Mouse (Mus musculus): ENCODE measurements around the gene Smco2. TPM values are rescaled to one million over a fixed set of nuclear protein-coding genes. Genes with fewer than 3 reads are reported as not detected.

The Smco2 gene
- polyA plus RNA-seq, 1 experiment from 2014 or later: not detected

DNA sequence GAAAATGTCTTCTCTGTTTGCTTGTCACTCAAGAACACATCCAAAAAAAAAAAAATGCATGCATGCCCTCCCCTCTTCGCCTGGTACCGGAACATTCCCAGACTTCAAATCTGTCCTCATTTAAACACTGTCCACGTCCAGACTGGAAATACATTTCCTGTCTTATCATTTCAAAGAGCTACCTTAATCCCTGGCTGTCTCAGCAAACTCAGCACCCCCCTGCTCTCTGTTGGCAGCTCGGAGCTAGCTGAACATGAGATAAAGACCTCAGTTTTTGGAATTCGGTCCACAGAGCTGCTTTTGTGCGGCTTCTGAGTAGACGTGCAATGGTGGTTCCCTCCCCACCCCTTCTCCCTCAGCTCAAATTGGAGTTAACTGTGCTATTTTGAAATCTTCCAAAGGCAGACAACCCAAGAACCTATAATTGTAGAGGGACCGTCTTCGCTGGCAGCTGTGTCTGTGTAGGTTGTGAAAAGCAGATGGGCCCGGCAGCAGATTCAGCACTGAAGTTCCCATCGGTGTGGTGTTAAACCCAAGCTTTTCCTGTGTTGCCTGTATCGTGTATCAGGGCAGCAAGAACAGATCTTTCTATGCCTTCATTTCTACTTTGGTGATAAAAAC is 27.6 kb downstream of the Smco2 start:
- Histone ChIP-seq H3K4me1 (replicated peaks; ENCODE audit: control insufficient read depth, insufficient read depth, low read length) (peaks cover 3% of the 10 kb centered on the region; the same call in 1 of the 2 replicates), H3K4me2 (ENCODE audit: low read length) (no peak overlapping the region), H3K27me3 (replicated peaks; ENCODE audit: control insufficient read depth, insufficient read depth, low read length) (no peaks in the 10 kb centered on the region), H3K27ac (ENCODE audit: low read length) (no peak overlapping the region), H3K9me3 (ENCODE audit: control insufficient read depth, low read length) (peaks cover 6% of the 10 kb centered on the region), H3K4me3 (replicated peaks; ENCODE audit: low read length) (no peak overlapping the region), H3K9ac (replicated peaks; ENCODE audit: low read depth, low read length) (no peak overlapping the region), H3K36me3 (ENCODE audit: control insufficient read depth, insufficient read depth) (no peaks in the 10 kb centered on the region)
- ATAC-seq: no peak
- WGBS: 84% methylated on average over 12 of the region's 12 CpGs

- no peak overlapping the region for H3K4me3 ChIP-seq (replicated peaks; ENCODE audit: low read length)
- no peak overlapping the region for H3K4me2 ChIP-seq (ENCODE audit: low read length)
- peaks cover 6% of the 10 kb centered on the region for H3K9me3 ChIP-seq (ENCODE audit: control insufficient read depth, low read length)
- H3K27ac ChIP-seq (ENCODE audit: low read length): no peak overlapping the region
- ATAC-seq: no peak
- peaks cover 3% of the 10 kb centered on the region; the same call in 1 of the 2 replicates for H3K4me1 ChIP-seq (replicated peaks; ENCODE audit: control insufficient read depth, insufficient read depth, low read length)
- H3K9ac ChIP-seq (replicated peaks; ENCODE audit: low read depth, low read length): no peak overlapping the region
- no peaks in the 10 kb centered on the region for H3K27me3 ChIP-seq (replicated peaks; ENCODE audit: control insufficient read depth, insufficient read depth, low read length)
- no peaks in the 10 kb centered on the region for H3K36me3 ChIP-seq (ENCODE audit: control insufficient read depth, insufficient read depth)
- 12% methylated on average over 10 of the region's 10 CpGs for WGBS
Measured at GRCm38 (mm10) chr6:146878926-146879325, 29.0 kb downstream of the Smco2 start.

- H3K27me3 ChIP-seq (replicated peaks; ENCODE audit: control insufficient read depth, insufficient read depth, low read length): no peaks in the 10 kb centered on the region
- ATAC-seq: no peak
- peaks cover 6% of the 10 kb centered on the region for H3K9me3 ChIP-seq (ENCODE audit: control insufficient read depth, low read length)
- no peak overlapping the region for H3K27ac ChIP-seq (ENCODE audit: low read length)
- WGBS: 60% methylated on average over 9 of the region's 9 CpGs
- H3K4me2 ChIP-seq (ENCODE audit: low read length): no peak overlapping the region
- H3K36me3 ChIP-seq (ENCODE audit: control insufficient read depth, insufficient read depth): no peaks in the 10 kb centered on the region
- H3K4me3 ChIP-seq (replicated peaks; ENCODE audit: low read length): no peak overlapping the region
- H3K9ac ChIP-seq (replicated peaks; ENCODE audit: low read depth, low read length): no peak overlapping the region
- H3K4me1 ChIP-seq (replicated peaks; ENCODE audit: control insufficient read depth, insufficient read depth, low read length): peaks cover 3% of the 10 kb centered on the region; the same call in 1 of the 2 replicates
Measured at GRCm38 (mm10) chr6:146879856-146880255, 30.0 kb downstream of the Smco2 start.

GRCm38 (mm10) chr6:146880296-146880695 is 30.4 kb downstream of the Smco2 start:
- no peaks in the 10 kb centered on the region for H3K27me3 ChIP-seq (replicated peaks; ENCODE audit: control insufficient read depth, insufficient read depth, low read length)
- 64% methylated on average over 4 of the region's 4 CpGs for WGBS
- H3K4me2 ChIP-seq (ENCODE audit: low read length): no peak overlapping the region
- peak; percentile 23; the same call in 1 of the 2 replicates for ATAC-seq
- peaks cover 3% of the 10 kb centered on the region; the same call in 1 of the 2 replicates for H3K4me1 ChIP-seq (replicated peaks; ENCODE audit: control insufficient read depth, insufficient read depth, low read length)
- peaks cover 6% of the 10 kb centered on the region for H3K9me3 ChIP-seq (ENCODE audit: control insufficient read depth, low read length)
- no peak overlapping the region for H3K9ac ChIP-seq (replicated peaks; ENCODE audit: low read depth, low read length)
- no peak overlapping the region for H3K4me3 ChIP-seq (replicated peaks; ENCODE audit: low read length)
- no peak overlapping the region for H3K27ac ChIP-seq (ENCODE audit: low read length)
- H3K36me3 ChIP-seq (ENCODE audit: control insufficient read depth, insufficient read depth): no peaks in the 10 kb centered on the region

DNA sequence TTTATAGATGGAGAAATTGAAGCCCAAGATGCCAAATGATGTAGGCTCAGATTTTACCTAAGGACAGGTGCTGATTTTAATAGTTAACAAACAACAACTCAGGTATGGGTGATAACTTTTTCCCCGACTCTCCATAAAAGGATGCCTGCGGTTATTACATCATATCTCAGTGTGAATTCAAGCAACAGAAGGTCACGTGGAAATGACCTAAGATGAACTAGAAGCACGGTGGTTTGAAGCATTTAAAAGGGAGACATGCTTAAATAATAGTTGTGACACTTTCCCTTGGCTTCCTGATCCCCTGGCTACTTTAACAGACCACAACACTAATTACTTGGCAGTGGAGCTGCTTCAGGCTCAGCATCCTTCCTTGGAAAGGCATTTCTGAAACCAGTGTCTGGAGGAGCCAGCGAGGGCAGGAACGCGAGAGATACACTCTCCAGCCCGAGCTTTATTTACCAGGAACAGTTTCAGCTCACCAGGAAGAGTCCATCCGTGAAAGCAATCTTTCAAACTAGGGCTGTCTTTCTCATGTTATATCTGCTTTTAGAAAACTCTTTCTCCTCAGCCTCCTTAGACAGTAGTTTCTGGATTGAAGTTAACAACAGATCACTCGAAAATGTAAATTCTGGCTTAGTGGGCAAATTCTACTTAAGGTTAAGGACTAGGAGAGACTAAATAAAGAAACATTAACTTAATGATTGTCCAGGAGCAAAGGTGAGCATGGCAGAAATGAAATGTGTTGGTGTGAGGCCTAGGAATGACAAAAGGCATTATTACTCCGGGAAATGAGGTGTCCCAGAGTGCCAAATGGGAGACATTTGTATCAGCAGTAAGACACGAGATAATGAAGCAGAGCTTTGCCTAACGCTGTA is 32.2 kb downstream of the Smco2 start:
- Histone ChIP-seq H3K36me3 (ENCODE audit: control insufficient read depth, insufficient read depth) (no peaks in the 10 kb centered on the region), H3K4me3 (replicated peaks; ENCODE audit: low read length) (no peak overlapping the region), H3K9me3 (ENCODE audit: control insufficient read depth, low read length) (peaks cover 2% of the 10 kb centered on the region), H3K4me1 (replicated peaks; ENCODE audit: control insufficient read depth, insufficient read depth, low read length) (peaks cover 3% of the 10 kb centered on the region; the same call in 1 of the 2 replicates), H3K9ac (replicated peaks; ENCODE audit: low read depth, low read length) (no peak overlapping the region), H3K27me3 (replicated peaks; ENCODE audit: control insufficient read depth, insufficient read depth, low read length) (no peaks in the 10 kb centered on the region), H3K4me2 (ENCODE audit: low read length) (no peak overlapping the region), H3K27ac (ENCODE audit: low read length) (no peak overlapping the region)
- WGBS: 67% methylated on average over 13 of the region's 13 CpGs
- no peak for ATAC-seq

GRCm38 (mm10) chr6:146883426-146883825 is 33.5 kb downstream of the Smco2 start:
- no peak overlapping the region for H3K27ac ChIP-seq (ENCODE audit: low read length)
- no peak for ATAC-seq
- 60% methylated on average over 2 of the region's 2 CpGs for WGBS

GRCm38 (mm10) chr6:146884171-146884570 is 34.3 kb downstream of the Smco2 start:
- no peak overlapping the region for H3K27ac ChIP-seq (ENCODE audit: low read length)
- H3K9ac ChIP-seq (replicated peaks; ENCODE audit: low read depth, low read length): no peak overlapping the region
- H3K27me3 ChIP-seq (replicated peaks; ENCODE audit: control insufficient read depth, insufficient read depth, low read length): no peaks in the 10 kb centered on the region
- WGBS: 88% methylated on average over 3 of the region's 3 CpGs
- no peak overlapping the region for H3K4me2 ChIP-seq (ENCODE audit: low read length)
- H3K9me3 ChIP-seq (ENCODE audit: control insufficient read depth, low read length): no peaks in the 10 kb centered on the region
- no peak for ATAC-seq
- no peak overlapping the region for H3K4me3 ChIP-seq (replicated peaks; ENCODE audit: low read length)
- H3K36me3 ChIP-seq (ENCODE audit: control insufficient read depth, insufficient read depth): no peaks in the 10 kb centered on the region
- no peaks in the 10 kb centered on the region for H3K4me1 ChIP-seq (replicated peaks; ENCODE audit: control insufficient read depth, insufficient read depth, low read length)

More at GRCm38 (mm10) chr6:146883426-146883825, 33.5 kb downstream of the Smco2 start:
- Histone ChIP-seq H3K9me3 (ENCODE audit: control insufficient read depth, low read length) (no peaks in the 10 kb centered on the region), H3K9ac (replicated peaks; ENCODE audit: low read depth, low read length) (no peak overlapping the region), H3K27me3 (replicated peaks; ENCODE audit: control insufficient read depth, insufficient read depth, low read length) (no peaks in the 10 kb centered on the region), H3K4me3 (replicated peaks; ENCODE audit: low read length) (no peak overlapping the region), H3K4me1 (replicated peaks; ENCODE audit: control insufficient read depth, insufficient read depth, low read length) (peaks cover 3% of the 10 kb centered on the region; the same call in 1 of the 2 replicates), H3K36me3 (ENCODE audit: control insufficient read depth, insufficient read depth) (no peaks in the 10 kb centered on the region), H3K4me2 (ENCODE audit: low read length) (no peak overlapping the region)

DNA sequence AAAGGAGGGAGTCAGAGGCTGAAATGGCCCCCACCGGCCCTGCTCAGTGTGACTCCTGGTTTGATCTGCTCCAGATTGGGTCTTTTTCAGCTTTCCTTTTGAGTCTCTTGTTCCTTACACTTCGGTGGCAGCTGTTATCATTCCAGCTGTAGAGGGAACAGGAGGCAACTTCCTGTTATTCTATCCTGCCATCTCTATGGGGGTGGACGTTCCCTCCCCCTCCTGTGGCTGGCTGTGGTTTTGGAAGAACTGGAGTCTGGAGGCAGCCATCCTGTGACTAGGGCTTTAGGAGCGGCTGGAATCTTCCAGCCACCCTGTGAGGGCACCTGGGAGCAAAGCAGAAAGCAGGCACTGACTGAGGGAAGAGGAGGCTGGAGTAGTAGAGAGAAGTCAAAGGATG is 34.9 kb downstream of the Smco2 start:
- Histone ChIP-seq H3K4me2 (ENCODE audit: low read length) (no peak overlapping the region), H3K9me3 (ENCODE audit: control insufficient read depth, low read length) (no peaks in the 10 kb centered on the region), H3K9ac (replicated peaks; ENCODE audit: low read depth, low read length) (no peak overlapping the region), H3K4me3 (replicated peaks; ENCODE audit: low read length) (no peak overlapping the region), H3K36me3 (ENCODE audit: control insufficient read depth, insufficient read depth) (no peaks in the 10 kb centered on the region), H3K4me1 (replicated peaks; ENCODE audit: control insufficient read depth, insufficient read depth, low read length) (no peaks in the 10 kb centered on the region), H3K27ac (ENCODE audit: low read length) (no peak overlapping the region), H3K27me3 (replicated peaks; ENCODE audit: control insufficient read depth, insufficient read depth, low read length) (no peaks in the 10 kb centered on the region)
- 47% methylated on average over 4 of the region's 4 CpGs for WGBS
- ATAC-seq: no peak

DNA sequence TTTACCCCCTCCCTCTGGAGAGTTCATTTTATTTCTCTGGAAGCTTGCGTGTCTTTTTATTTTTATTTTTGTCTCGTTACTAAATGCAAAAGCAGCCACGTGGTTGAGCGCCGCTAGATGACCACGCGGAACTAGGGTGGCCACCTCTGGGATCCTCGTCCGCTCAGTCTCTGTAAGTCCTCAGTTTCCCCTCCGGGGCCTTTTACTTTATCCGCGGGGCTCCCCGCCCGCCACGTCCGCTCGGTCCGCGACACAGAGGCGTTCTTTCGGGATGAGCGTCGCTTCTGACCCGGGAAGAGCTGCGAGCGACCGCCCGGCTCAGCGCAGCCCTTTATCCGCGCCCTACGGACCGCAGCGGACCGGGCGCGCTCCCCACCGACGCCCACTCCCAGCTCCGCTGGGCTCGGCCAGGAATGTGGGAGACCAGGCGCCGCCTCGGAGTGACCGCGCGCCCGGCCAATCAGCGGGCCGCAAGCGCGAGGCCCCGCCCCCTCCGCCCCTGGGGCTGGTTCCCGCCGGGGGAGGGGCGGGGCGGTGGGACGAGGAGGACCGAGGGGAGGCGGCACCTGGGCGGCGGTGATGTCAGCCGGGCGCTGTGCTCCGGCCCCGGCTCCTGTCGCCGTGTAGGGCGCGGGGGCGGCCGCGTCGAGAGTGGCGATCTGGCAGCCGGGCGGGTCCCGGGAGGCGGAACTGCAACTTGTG is 38.2 kb downstream of the Smco2 start, which contains the start of gene Ppfibp1:
Gene Ppfibp1 (plus strand): TSS at position 530 of the 702 bp plus-strand sequence.
- peak; percentile 97 for ATAC-seq
- no peaks in the 10 kb centered on the region for H3K4me1 ChIP-seq (replicated peaks; ENCODE audit: control insufficient read depth, insufficient read depth, low read length)
- no peak within 1 kb of the TSS for H3K27ac ChIP-seq (ENCODE audit: low read length)
- under 1% methylated on average over 75 of the region's 80 CpGs for WGBS
- H3K27me3 ChIP-seq (replicated peaks; ENCODE audit: control insufficient read depth, insufficient read depth, low read length): no peaks in the 10 kb centered on the region
- peak within 1 kb of the TSS; percentile 70 for H3K4me3 ChIP-seq (replicated peaks; ENCODE audit: low read length)
- H3K4me2 ChIP-seq (ENCODE audit: low read length): peak within 1 kb of the TSS; percentile 62
- peak within 1 kb of the TSS; percentile 76 for H3K9ac ChIP-seq (replicated peaks; ENCODE audit: low read depth, low read length)
- no peaks in the 10 kb centered on the region for H3K36me3 ChIP-seq (ENCODE audit: control insufficient read depth, insufficient read depth)
- H3K9me3 ChIP-seq (ENCODE audit: control insufficient read depth, low read length): no peaks in the 10 kb centered on the region

Data from forebrain, embryonic 16.5 days (tissue).